Mouse (Mus musculus) NIH3T3 (cell line): ENCODE data around the gene Zfp654.
"Not testable (repeated sequence)": the region's sequence is repeated elsewhere in the genome, so short reads cannot be mapped to it uniquely, and the experiment has no call there.

Source experiments
- DNase-seq: peaks from one replicate; pipeline ENCODE4 v3.0.0-alpha.2; 2012; ENCODE audit warnings: low read depth

Zfp654 gene

GRCm38 (mm10) chr16:64851563-64852362 lies at the start of gene Zfp654, which contains the start of gene Cggbp1:
Gene Zfp654 (minus strand): TSS chr16:64851652.
Gene Cggbp1 (plus strand): TSS chr16:64851996.
- DNase-seq, result peak; percentile 98

- peak; percentile 25 for DNase-seq
Observed at GRCm38 (mm10) chr16:64899084-64899483, 47.6 kb upstream of the Zfp654 start.

- no peak for DNase-seq
Observed at GRCm38 (mm10) chr16:64889496-64889895, 38.0 kb upstream of the Zfp654 start.

- DNase-seq, result no peak
Observed at GRCm38 (mm10) chr16:64885547-64885946, 34.1 kb upstream of the Zfp654 start.

GRCm38 (mm10) chr16:64885142-64885541 lies 33.7 kb upstream of the Zfp654 start:
- no peak for DNase-seq

GRCm38 (mm10) chr16:64884420-64884838 lies 33.0 kb upstream of the Zfp654 start:
- peak; percentile 5 for DNase-seq

- no peak for DNase-seq
Observed at GRCm38 (mm10) chr16:64883896-64884295, 32.4 kb upstream of the Zfp654 start.

GRCm38 (mm10) chr16:64881442-64881841 lies 30.0 kb upstream of the Zfp654 start:
- no peak for DNase-seq

GRCm38 (mm10) chr16:64880986-64881385 lies 29.5 kb upstream of the Zfp654 start:
- no peak for DNase-seq

- no peak for DNase-seq
Observed at GRCm38 (mm10) chr16:64879735-64880134, 28.3 kb upstream of the Zfp654 start.

- no peak for DNase-seq
Observed at GRCm38 (mm10) chr16:64878611-64879132, 27.2 kb upstream of the Zfp654 start.

GRCm38 (mm10) chr16:64877314-64877713 lies 25.9 kb upstream of the Zfp654 start:
- DNase-seq, result no peak

GRCm38 (mm10) chr16:64876631-64877265 lies 25.3 kb upstream of the Zfp654 start:
- no peak for DNase-seq

- DNase-seq, result no peak
Observed at GRCm38 (mm10) chr16:64875822-64876221, 24.4 kb upstream of the Zfp654 start.

- DNase-seq, result no peak
Observed at GRCm38 (mm10) chr16:64875384-64875783, 23.9 kb upstream of the Zfp654 start.

- peak; percentile 81 for DNase-seq
Observed at GRCm38 (mm10) chr16:64873416-64874305, 22.2 kb upstream of the Zfp654 start.

- peak; percentile 43 for DNase-seq
Observed at GRCm38 (mm10) chr16:64872841-64873240, 21.4 kb upstream of the Zfp654 start.

GRCm38 (mm10) chr16:64872296-64872695 lies 20.8 kb upstream of the Zfp654 start:
- DNase-seq, result peak; percentile 58

- DNase-seq, result no peak
Observed at GRCm38 (mm10) chr16:64869621-64870020, 18.2 kb upstream of the Zfp654 start.

- no peak for DNase-seq
Observed at GRCm38 (mm10) chr16:64868613-64869012, 17.2 kb upstream of the Zfp654 start.

- not testable (repeated sequence) for DNase-seq
Observed at GRCm38 (mm10) chr16:64865841-64866240, 14.4 kb upstream of the Zfp654 start.

GRCm38 (mm10) chr16:64856946-64857345 lies 5.5 kb upstream of the Zfp654 start:
- DNase-seq, result no peak
